Mouse (Mus musculus): ENCODE measurements around the gene Serpinb3c.
"Not testable (repeated sequence)": the region's sequence is repeated elsewhere in the genome, so short reads cannot be mapped to it uniquely, and the experiment has no call there.

The Serpinb3c gene

DNA sequence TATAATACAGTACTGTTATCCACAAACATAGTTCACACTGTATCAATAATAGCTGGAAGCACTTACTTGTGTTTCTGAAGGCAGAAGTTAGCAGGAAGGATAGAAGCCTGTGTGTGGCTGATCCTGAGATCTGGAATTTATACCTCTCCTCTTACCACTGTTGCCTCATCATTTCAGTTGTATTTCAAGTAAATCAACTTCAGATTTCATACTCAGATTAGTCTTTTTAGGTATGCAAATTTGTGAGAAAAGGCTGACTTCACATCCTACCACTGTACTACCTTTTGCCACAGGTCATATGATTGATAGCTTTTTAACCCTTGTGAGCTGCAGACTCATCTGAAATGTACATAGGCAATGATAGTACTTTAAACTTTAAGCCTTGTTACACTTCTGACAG, at the start of gene Serpinb3c, which contains the start of gene Serpinb3b:
TSS of gene Serpinb3c (minus strand) at position 111 of the 400 bp plus-strand sequence.
TSS of gene Serpinb3b (minus strand) at position 101 of the 400 bp plus-strand sequence.
- not testable (repeated sequence) for DNase-seq (ENCODE audit: low spot score in 2 of 2)

GRCm38 (mm10) chr1:107243170-107243569, 35.0 kb downstream of the Serpinb3c start:
- DNase-seq (ENCODE audit: low spot score in 2 of 2) = peak; percentile 22 to 34

Measured in right cerebral cortex, adult 2 months (tissue).